Mouse (Mus musculus) E14TG2a.4 (cell line): ENCODE data around the gene Sulf2.

Experiments used
- H3K27me3 ChIP-seq: 2 replicates; pipeline ENCODE4 v1.6.1; 2014; ENCODE audit warnings: low read length, control low read depth; ENCODE audit not compliant: insufficient read depth
- H3K36me3 ChIP-seq: 2 replicates; pipeline ENCODE4 v1.6.1; 2014; ENCODE audit warnings: low read length, control low read depth; ENCODE audit not compliant: insufficient read depth
- H3K4me1 ChIP-seq: replicated peaks from 2 replicates; pipeline ENCODE4 v1.6.1; 2014; ENCODE audit warnings: low read depth, low read length, control low read depth
- H3K4me3 ChIP-seq: replicated peaks from 2 replicates; pipeline ENCODE4 v1.5.1; 2014; ENCODE audit warnings: mild to moderate bottlenecking, low read length
- H3K9me3 ChIP-seq: 2 replicates; pipeline ENCODE4 v1.6.1; 2014; ENCODE audit warnings: low read length, control low read depth
- CTCF ChIP-seq: conservative IDR thresholded peaks from 2 replicates; pipeline ENCODE4 v1.5.1; 2014; ENCODE audit warnings: low read length
- NANOG ChIP-seq: IDR thresholded peaks from 2 replicates; pipeline ENCODE4 v1.6.1; 2014; ENCODE audit warnings: borderline replicate concordance, low read length, mixed read lengths
- POU5F1 ChIP-seq: IDR thresholded peaks from 2 replicates; pipeline ENCODE4 v1.6.1; 2014; ENCODE audit warnings: low read length, borderline replicate concordance

The Sulf2 gene

GRCm38 (mm10) chr2:166155454-166155815, at the start of gene Sulf2:
Gene Sulf2 (minus strand): TSS chr2:166155663.
- H3K4me1 ChIP-seq = peaks cover 72% of the 10 kb centered on the region
- H3K36me3 ChIP-seq = peaks cover 17% of the 10 kb centered on the region
- H3K4me3 ChIP-seq = peak within 1 kb of the TSS; percentile 90
- TF ChIP-seq NANOG (no peak), CTCF (0 out of 2 replicates have a peak, but pooled peaks have one; percentile 11)
- H3K27me3 ChIP-seq = no peaks in the 10 kb centered on the region
- no peaks in the 10 kb centered on the region for H3K9me3 ChIP-seq

- no peak overlapping the region for H3K4me3 ChIP-seq
- no peaks in the 10 kb centered on the region for H3K27me3 ChIP-seq
- no peaks in the 10 kb centered on the region for H3K9me3 ChIP-seq
- TF ChIP-seq POU5F1 (no peak), CTCF (no peak), NANOG (no peak)
- H3K36me3 ChIP-seq = peaks cover 5% of the 10 kb centered on the region; the same call in 1 of the 2 replicates
- peaks cover 58% of the 10 kb centered on the region for H3K4me1 ChIP-seq
Measured at GRCm38 (mm10) chr2:166204174-166204573, 48.7 kb upstream of the Sulf2 start.

- Histone ChIP-seq H3K4me3 (no peak overlapping the region), H3K9me3 (no peaks in the 10 kb centered on the region), H3K36me3 (peaks cover 9% of the 10 kb centered on the region), H3K4me1 (peaks cover 57% of the 10 kb centered on the region), H3K27me3 (no peaks in the 10 kb centered on the region)
- TF ChIP-seq NANOG = no peak
- no peak for TF ChIP-seq POU5F1
- TF ChIP-seq CTCF = no peak
Measured at GRCm38 (mm10) chr2:166203647-166204046, 48.2 kb upstream of the Sulf2 start.

GRCm38 (mm10) chr2:166197964-166198363, 42.5 kb upstream of the Sulf2 start:
- Histone ChIP-seq H3K27me3 (no peaks in the 10 kb centered on the region), H3K9me3 (peaks cover 9% of the 10 kb centered on the region), H3K4me3 (peak overlapping the region; percentile 32; the same call in 1 of the 2 replicates), H3K36me3 (peaks cover 20% of the 10 kb centered on the region), H3K4me1 (peaks cover 65% of the 10 kb centered on the region)
- no peak for TF ChIP-seq CTCF
- TF ChIP-seq NANOG = no peak
- TF ChIP-seq POU5F1 = no peak

- Histone ChIP-seq H3K9me3 (peaks cover 14% of the 10 kb centered on the region), H3K4me1 (peaks cover 68% of the 10 kb centered on the region), H3K36me3 (peaks cover 23% of the 10 kb centered on the region), H3K4me3 (0 out of 2 replicates have a peak overlapping the region, but pooled peaks have one; percentile 7), H3K27me3 (no peaks in the 10 kb centered on the region)
- TF ChIP-seq NANOG (no peak), CTCF (no peak), POU5F1 (no peak)
Measured at GRCm38 (mm10) chr2:166197064-166197463, 41.6 kb upstream of the Sulf2 start.

GRCm38 (mm10) chr2:166196080-166196786, 40.8 kb upstream of the Sulf2 start:
- H3K9me3 ChIP-seq = peaks cover 14% of the 10 kb centered on the region
- peaks cover 68% of the 10 kb centered on the region for H3K4me1 ChIP-seq
- H3K27me3 ChIP-seq = no peaks in the 10 kb centered on the region
- no peak for TF ChIP-seq CTCF
- no peak for TF ChIP-seq POU5F1
- TF ChIP-seq NANOG = no peak
- H3K36me3 ChIP-seq = peaks cover 23% of the 10 kb centered on the region
- H3K4me3 ChIP-seq = peak overlapping the region; percentile 70

DNA sequence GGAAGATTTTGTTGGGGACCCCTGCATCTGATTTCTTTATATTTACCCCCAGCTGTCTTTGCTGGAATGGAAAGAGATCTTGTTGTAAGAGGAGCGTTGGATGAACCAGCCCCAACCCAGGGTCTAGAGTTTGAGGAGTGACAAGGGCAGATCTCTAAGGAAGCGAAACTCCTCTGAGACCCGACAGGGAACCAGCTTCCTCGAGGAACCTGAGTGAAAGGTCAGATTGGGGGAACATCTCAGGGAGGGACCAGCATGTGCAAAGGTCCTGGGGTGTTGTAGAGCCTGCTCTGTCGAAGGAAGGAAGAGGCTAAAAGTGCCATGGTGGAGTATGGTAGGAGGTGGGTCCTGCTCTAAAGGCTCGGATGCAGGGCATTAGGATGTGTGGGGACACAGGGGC, 39.6 kb upstream of the Sulf2 start:
- Histone ChIP-seq H3K36me3 (peaks cover 22% of the 10 kb centered on the region), H3K4me1 (peaks cover 68% of the 10 kb centered on the region), H3K9me3 (peaks cover 14% of the 10 kb centered on the region), H3K4me3 (peak overlapping the region; percentile 70), H3K27me3 (no peaks in the 10 kb centered on the region)
- TF ChIP-seq CTCF (no peak), NANOG (no peak), POU5F1 (no peak)

- TF ChIP-seq CTCF = no peak
- peak; percentile 47; the same call in 1 of the 2 replicates for TF ChIP-seq NANOG
- no peak for TF ChIP-seq POU5F1
- peaks cover 74% of the 10 kb centered on the region for H3K4me1 ChIP-seq
- H3K36me3 ChIP-seq = peaks cover 17% of the 10 kb centered on the region
- H3K4me3 ChIP-seq = peak overlapping the region; percentile 53; the same call in 1 of the 2 replicates
- H3K27me3 ChIP-seq = no peaks in the 10 kb centered on the region
- peaks cover 14% of the 10 kb centered on the region for H3K9me3 ChIP-seq
Measured at GRCm38 (mm10) chr2:166194112-166194758, 38.8 kb upstream of the Sulf2 start.
